Mouse (Mus musculus) retina, embryonic 14.5 days (tissue): ENCODE results near the gene Pdzk1ip1.

ENCODE experiments used
- DNase-seq: peaks from one replicate; pipeline ENCODE4 v3.0.0-alpha.2; 2015; ENCODE audit warnings: low spot score

The Pdzk1ip1 gene

GRCm38 (mm10) chr4:115075204-115075915 is 13.1 kb upstream of the Pdzk1ip1 start:
- DNase-seq, result no peak

GRCm38 (mm10) chr4:115078892-115079820 is 9.4 kb upstream of the Pdzk1ip1 start:
- peak; percentile 80 for DNase-seq

GRCm38 (mm10) chr4:115079821-115080349 is 8.6 kb upstream of the Pdzk1ip1 start:
- DNase-seq, result no peak

GRCm38 (mm10) chr4:115083031-115083430 is 5.5 kb upstream of the Pdzk1ip1 start:
- DNase-seq, result no peak

- peak; percentile 79 for DNase-seq
Observed at GRCm38 (mm10) chr4:115085522-115086095, 2.9 kb upstream of the Pdzk1ip1 start.

DNA sequence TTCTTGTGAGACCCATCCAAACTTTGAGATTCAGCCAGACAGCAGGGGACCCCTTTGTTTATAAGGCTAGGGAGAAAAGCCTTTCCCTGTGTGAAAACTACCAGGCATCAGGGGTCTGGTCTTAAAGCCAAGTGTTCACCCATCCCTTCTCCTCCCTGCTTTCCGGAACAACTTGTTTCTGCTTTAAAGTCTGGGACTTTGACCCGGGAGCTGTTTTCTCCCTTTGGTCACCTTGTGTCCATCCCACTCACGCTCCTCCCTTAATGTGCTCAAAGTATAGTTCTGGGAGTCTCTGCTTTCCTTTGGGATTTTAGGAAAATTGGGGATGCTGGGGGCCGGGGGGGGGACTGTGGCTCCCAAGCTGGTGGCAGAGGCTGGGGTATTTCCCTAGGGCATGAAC is 2.3 kb upstream of the Pdzk1ip1 start:
- no peak for DNase-seq

- DNase-seq, result no peak
Observed at GRCm38 (mm10) chr4:115086763-115087415, 1.6 kb upstream of the Pdzk1ip1 start.

DNA sequence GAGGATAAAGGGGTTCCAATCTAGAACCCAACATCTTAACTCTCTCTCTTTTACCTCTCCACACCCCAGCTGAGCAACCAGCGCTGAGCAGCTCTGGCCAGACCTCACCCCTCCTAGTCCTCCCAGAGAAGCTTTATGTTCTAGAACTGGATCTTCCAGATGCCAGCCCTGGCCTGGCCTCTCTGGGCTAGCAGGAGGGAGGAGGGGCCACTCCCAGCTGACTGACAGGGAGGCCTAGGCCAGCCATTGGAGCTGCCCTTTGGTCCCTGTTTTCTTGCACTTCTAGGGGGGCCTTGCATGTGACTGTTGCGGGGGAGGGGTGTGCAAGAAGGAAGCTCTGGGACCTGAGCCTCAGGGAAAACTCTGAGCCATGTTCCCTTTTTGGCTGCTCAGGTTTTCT is 2.1 kb downstream of the Pdzk1ip1 start:
- DNase-seq, result no peak

DNA sequence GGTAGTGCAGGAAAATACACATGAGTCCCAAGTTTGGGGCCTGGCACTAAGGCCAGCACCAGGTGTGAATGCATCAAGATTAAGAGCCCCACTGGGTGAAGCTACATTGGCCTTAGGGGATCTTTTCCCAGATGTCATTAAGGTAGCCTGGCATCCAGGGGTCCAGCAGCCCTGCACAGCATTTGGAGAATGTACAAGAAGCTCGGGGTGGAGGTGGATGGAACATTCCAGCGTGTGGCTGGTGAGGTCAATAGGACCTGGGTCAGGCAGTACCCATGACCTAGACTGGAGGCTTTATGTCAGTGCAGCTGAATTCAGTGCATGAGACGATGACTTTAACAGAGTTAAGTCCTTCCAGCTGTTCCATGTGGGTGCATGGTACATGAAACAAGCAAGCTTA is 3.3 kb downstream of the Pdzk1ip1 start:
- DNase-seq, result no peak

- DNase-seq, result no peak
Observed at GRCm38 (mm10) chr4:115093331-115093864, 4.9 kb downstream of the Pdzk1ip1 start.

- no peak for DNase-seq
Observed at GRCm38 (mm10) chr4:115094056-115094455, 5.5 kb downstream of the Pdzk1ip1 start.

GRCm38 (mm10) chr4:115095671-115096434 is 7.3 kb downstream of the Pdzk1ip1 start:
- DNase-seq, result peak; percentile 57

- no peak for DNase-seq
Observed at GRCm38 (mm10) chr4:115096435-115097145, 8.1 kb downstream of the Pdzk1ip1 start.

- peak; percentile 72 for DNase-seq
Observed at GRCm38 (mm10) chr4:115097146-115097496, 8.6 kb downstream of the Pdzk1ip1 start.

- DNase-seq, result peak; percentile 86
Observed at GRCm38 (mm10) chr4:115101682-115102081, 13.2 kb downstream of the Pdzk1ip1 start.

DNA sequence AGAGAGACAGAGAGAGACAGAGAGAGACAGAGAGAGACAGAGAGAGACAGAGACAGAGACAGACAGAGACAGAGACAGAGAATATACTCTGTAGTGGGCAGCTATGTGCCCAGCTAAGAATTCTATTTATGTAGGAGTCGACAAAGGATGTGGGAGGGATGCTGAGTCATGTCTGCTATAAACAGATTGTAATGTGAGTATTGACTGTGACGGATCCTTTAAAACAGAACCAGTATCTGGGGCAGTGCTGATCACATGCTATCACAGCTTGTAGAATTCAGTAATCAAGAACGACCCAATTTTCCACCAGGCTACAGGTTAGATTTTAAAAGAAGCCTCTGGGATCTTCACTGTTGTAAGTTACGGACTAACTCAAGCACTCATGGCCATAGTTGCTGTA is 15.0 kb downstream of the Pdzk1ip1 start:
- DNase-seq, result no peak

DNA sequence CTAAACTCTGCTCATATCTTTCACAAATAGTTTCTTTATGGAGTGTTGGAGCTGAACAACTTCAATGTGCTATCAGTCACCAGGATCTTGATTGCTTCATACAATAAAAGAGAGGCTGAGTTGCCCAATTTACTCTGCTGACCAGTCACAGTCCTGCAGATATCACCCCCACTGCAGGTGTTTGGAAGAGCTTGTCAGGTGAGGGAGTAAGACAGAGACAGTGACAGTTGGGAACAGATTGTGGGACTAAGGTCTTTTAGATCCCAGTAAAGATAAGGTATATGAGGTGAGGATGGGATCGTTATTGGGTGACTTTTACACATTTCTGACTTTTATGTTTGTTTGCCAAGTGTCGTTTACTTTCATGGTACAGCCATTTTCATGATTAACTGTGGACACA is 22.7 kb downstream of the Pdzk1ip1 start:
- DNase-seq, result no peak

DNA sequence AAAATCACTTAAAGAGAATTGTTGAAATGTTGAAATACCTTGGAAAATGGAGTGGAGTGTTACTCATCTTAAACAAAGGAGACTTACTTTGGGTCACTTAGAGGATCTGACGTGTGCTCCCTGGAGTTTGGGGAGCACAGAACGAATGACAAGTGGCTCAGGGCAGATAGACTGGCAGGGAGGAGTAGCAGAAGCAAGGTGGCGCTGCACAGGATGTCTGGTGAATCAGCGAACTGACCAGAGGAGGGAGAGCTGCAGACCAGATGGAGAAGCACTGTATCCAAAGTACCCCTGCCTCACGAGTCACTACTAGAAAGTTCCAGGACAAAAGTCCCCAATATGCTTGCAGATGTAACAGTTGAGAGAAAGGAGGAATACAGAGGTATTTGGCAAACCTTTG is 24.8 kb downstream of the Pdzk1ip1 start:
- DNase-seq, result no peak

DNA sequence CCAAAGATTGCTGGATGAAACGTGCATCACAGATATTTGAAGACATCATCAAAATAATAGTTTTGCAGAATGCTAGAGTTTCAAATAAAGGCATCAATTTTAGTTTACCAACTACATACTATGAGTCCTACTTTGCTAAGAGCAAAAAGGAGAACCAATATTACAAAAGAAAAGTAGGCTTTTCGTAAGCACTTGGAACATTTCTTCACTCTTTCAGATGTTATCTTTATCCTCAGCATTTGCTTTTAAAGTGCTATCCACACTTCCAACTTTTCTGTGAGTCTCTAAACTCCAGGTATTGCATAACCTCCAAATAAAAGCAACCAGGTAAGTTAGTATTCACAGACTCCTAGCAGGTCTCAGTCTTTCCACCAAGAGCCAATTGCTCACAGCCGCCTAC is 31.1 kb downstream of the Pdzk1ip1 start:
- no peak for DNase-seq

DNA sequence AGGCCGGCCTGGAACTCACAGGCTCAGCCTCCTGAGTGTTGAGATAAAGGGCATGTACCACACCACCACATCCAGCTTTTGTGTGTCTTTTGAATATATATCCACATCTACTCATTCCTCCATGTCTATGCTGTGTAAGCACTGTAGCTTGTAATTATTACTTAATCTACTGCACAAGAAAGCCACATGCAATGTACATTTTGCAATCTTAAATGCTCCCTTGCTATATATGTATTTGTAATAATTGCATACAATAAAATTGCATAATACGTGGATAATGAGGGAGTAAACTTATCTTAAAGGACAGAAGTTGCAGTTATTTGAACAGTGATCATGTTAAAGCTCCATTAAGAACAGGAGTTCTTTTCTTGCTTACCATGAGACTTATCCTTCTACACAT is 32.7 kb downstream of the Pdzk1ip1 start:
- no peak for DNase-seq
